Mouse (Mus musculus): ENCODE measurements around the gene Usp31. TPM values are rescaled to one million over a fixed set of nuclear protein-coding genes. Genes with fewer than 3 reads are reported as not detected.

The Usp31 gene
- total and polyA plus RNA-seq, 2 experiments from 2014 or later = 0.48 to 18.8 TPM

GRCm38 (mm10) chr7:121595085-121595484 lies 112.0 kb downstream of the Usp31 start:
- H3K36me3 ChIP-seq (replicated peaks; ENCODE audit: control insufficient read depth, insufficient read depth, low read length) = no peaks in the 10 kb centered on the region
- H3K9ac ChIP-seq (replicated peaks; ENCODE audit: low read depth, low read length) = no peak overlapping the region
- no peak overlapping the region for H3K4me2 ChIP-seq (ENCODE audit: low read depth, low read length)
- no peak overlapping the region for H3K4me3 ChIP-seq (ENCODE audit: low read depth, low read length)
- no peak for DNase-seq (ENCODE audit: low spot score)
- no peaks in the 10 kb centered on the region for H3K4me1 ChIP-seq (ENCODE audit: control insufficient read depth, insufficient read depth)
- H3K9me3 ChIP-seq (replicated peaks; ENCODE audit: control insufficient read depth, low read length) = no peaks in the 10 kb centered on the region
- WGBS = 56% methylated on average over 5 of the region's 5 CpGs
- no peaks in the 10 kb centered on the region for H3K27me3 ChIP-seq (ENCODE audit: control insufficient read depth, insufficient read depth, low read length)
- no peak for ATAC-seq (ENCODE audit: insufficient read depth, low read depth)
- no peak overlapping the region for H3K27ac ChIP-seq (ENCODE audit: low read depth)
- TF ChIP-seq EP300 (IDR thresholded peaks at IDR 0.05; ENCODE audit: low read depth) (no peak), CTCF (IDR thresholded peaks at IDR 0.05; ENCODE audit: low read depth) (no peak)

- no peaks in the 10 kb centered on the region for H3K27me3 ChIP-seq (ENCODE audit: control insufficient read depth, insufficient read depth, low read length)
- ATAC-seq (ENCODE audit: insufficient read depth, low read depth) (no peak), DNase-seq (ENCODE audit: low spot score) (no peak)
- H3K36me3 ChIP-seq (replicated peaks; ENCODE audit: control insufficient read depth, insufficient read depth, low read length) = no peaks in the 10 kb centered on the region
- no peak overlapping the region for H3K27ac ChIP-seq (ENCODE audit: low read depth)
- no peaks in the 10 kb centered on the region for H3K9me3 ChIP-seq (replicated peaks; ENCODE audit: control insufficient read depth, low read length)
- H3K4me1 ChIP-seq (ENCODE audit: control insufficient read depth, insufficient read depth) = no peaks in the 10 kb centered on the region
- H3K4me2 ChIP-seq (ENCODE audit: low read depth, low read length) = no peak overlapping the region
- no peak overlapping the region for H3K4me3 ChIP-seq (ENCODE audit: low read depth, low read length)
- TF ChIP-seq EP300 (IDR thresholded peaks at IDR 0.05; ENCODE audit: low read depth) = no peak
- no peak for TF ChIP-seq CTCF (IDR thresholded peaks at IDR 0.05; ENCODE audit: low read depth)
- no peak overlapping the region for H3K9ac ChIP-seq (replicated peaks; ENCODE audit: low read depth, low read length)
- 72% methylated on average over 1 of the region's 1 CpGs for WGBS
Observed at GRCm38 (mm10) chr7:121594623-121595022, 112.4 kb downstream of the Usp31 start.

Other genes with a start within 250 kb of the Usp31 start
- 0.12 and 3.3 TPM in 2 replicates for gene Scnn1g, start 27.2 kb upstream of the Usp31 start, total RNA-seq (2014; rRNA removed; ENCODE audit: low replicate concordance)
- gene Scnn1g, start 27.2 kb upstream of the Usp31 start, polyA plus RNA-seq (2015; fragmentation: Nextera tagmentation; extraction: Ambion mirVana) = 0.04 and 0.12 TPM in 2 replicates
- not detected in 2 replicates for gene Scnn1b, start 157.8 kb upstream of the Usp31 start, total RNA-seq (2014; rRNA removed; ENCODE audit: low replicate concordance)
- gene Scnn1b, start 157.8 kb upstream of the Usp31 start, polyA plus RNA-seq (2015; fragmentation: Nextera tagmentation; extraction: Ambion mirVana) = 0.05 and 0.10 TPM in 2 replicates

Measured in heart, postnatal 0 days (tissue).